Mouse (Mus musculus) E14TG2a.4 (cell line): Measurements from ENCODE around the gene Ccnk.

ENCODE experiments used
- CTCF ChIP-seq: conservative IDR thresholded peaks from 2 replicates; pipeline ENCODE4 v1.5.1; 2014; ENCODE audit warnings: low read length
- NANOG ChIP-seq: IDR thresholded peaks from 2 replicates; pipeline ENCODE4 v1.6.1; 2014; ENCODE audit warnings: borderline replicate concordance, low read length, mixed read lengths
- POU5F1 ChIP-seq: IDR thresholded peaks from 2 replicates; pipeline ENCODE4 v1.6.1; 2014; ENCODE audit warnings: low read length, borderline replicate concordance

GRCm38 (mm10) chr12:108149764-108150163 is 29.6 kb upstream of the Ccnk start:
- TF ChIP-seq POU5F1 (no peak), CTCF (no peak), NANOG (no peak)
